Mouse (Mus musculus): Measurements from ENCODE around the gene Cpe. TPM values are rescaled to one million over a fixed set of nuclear protein-coding genes. Genes with fewer than 3 reads are reported as not detected.

The Cpe gene
- polyA plus RNA-seq, 2 experiments, result 1.2 to 2.2 TPM

- Histone ChIP-seq H3K4me1 (replicated peaks; ENCODE audit: control insufficient read depth in 2 of 2, insufficient read depth in 2 of 2, low read length in 1 of 2) (no peaks in the 10 kb centered on the region), H3K4me2 (ENCODE audit: low read depth) (no peak overlapping the region), H3K36me3 (replicated peaks; ENCODE audit: control insufficient read depth, insufficient read depth, low read depth) (no peaks in the 10 kb centered on the region), H3K9ac (replicated peaks) (no peak overlapping the region), H3K27ac (no peak overlapping the region), H3K4me3 (ENCODE audit: insufficient read depth in 1 of 2, low read depth in 2 of 2, low read length in 2 of 2) (no peak overlapping the region), H3K9me3 (ENCODE audit: control insufficient read depth, low read length) (no peaks in the 10 kb centered on the region), H3K27me3 (ENCODE audit: control insufficient read depth, insufficient read depth, low read length) (no peaks in the 10 kb centered on the region)
- no peak for ATAC-seq (ENCODE audit: insufficient read depth)
- TF ChIP-seq EP300 (IDR thresholded peaks at IDR 0.05; ENCODE audit: low read depth) (no peak), CTCF (IDR thresholded peaks at IDR 0.05; ENCODE audit: low read depth) (no peak)
- WGBS (ENCODE audit: insufficient replicate concordance), result 37% methylated on average over 7 of the region's 7 CpGs
- no peak for DNase-seq (ENCODE audit: low read depth in 3 of 3, low spot score in 3 of 3)
Measured at GRCm38 (mm10) chr8:64657517-64657916, 35.3 kb downstream of the Cpe start.

GRCm38 (mm10) chr8:64655887-64656286 lies 37.0 kb downstream of the Cpe start:
- Histone ChIP-seq H3K9me3 (ENCODE audit: control insufficient read depth, low read length) (no peaks in the 10 kb centered on the region), H3K4me2 (ENCODE audit: low read depth) (no peak overlapping the region), H3K9ac (replicated peaks) (no peak overlapping the region), H3K36me3 (replicated peaks; ENCODE audit: control insufficient read depth, insufficient read depth, low read depth) (no peaks in the 10 kb centered on the region), H3K4me1 (replicated peaks; ENCODE audit: control insufficient read depth in 2 of 2, insufficient read depth in 2 of 2, low read length in 1 of 2) (no peaks in the 10 kb centered on the region), H3K27ac (no peak overlapping the region), H3K27me3 (ENCODE audit: control insufficient read depth, insufficient read depth, low read length) (no peaks in the 10 kb centered on the region), H3K4me3 (ENCODE audit: insufficient read depth in 1 of 2, low read depth in 2 of 2, low read length in 2 of 2) (no peak overlapping the region)
- 67% methylated on average over 6 of the region's 6 CpGs for WGBS (ENCODE audit: insufficient replicate concordance)
- no peak for DNase-seq (ENCODE audit: low read depth in 3 of 3, low spot score in 3 of 3)
- ATAC-seq (ENCODE audit: insufficient read depth), result no peak
- TF ChIP-seq EP300 (IDR thresholded peaks at IDR 0.05; ENCODE audit: low read depth) (no peak), CTCF (IDR thresholded peaks at IDR 0.05; ENCODE audit: low read depth) (no peak)

GRCm38 (mm10) chr8:64655087-64655486 lies 37.8 kb downstream of the Cpe start:
- Histone ChIP-seq H3K4me2 (ENCODE audit: low read depth) (no peak overlapping the region), H3K36me3 (replicated peaks; ENCODE audit: control insufficient read depth, insufficient read depth, low read depth) (no peaks in the 10 kb centered on the region), H3K4me1 (replicated peaks; ENCODE audit: control insufficient read depth in 2 of 2, insufficient read depth in 2 of 2, low read length in 1 of 2) (no peaks in the 10 kb centered on the region), H3K4me3 (ENCODE audit: insufficient read depth in 1 of 2, low read depth in 2 of 2, low read length in 2 of 2) (no peak overlapping the region), H3K9me3 (ENCODE audit: control insufficient read depth, low read length) (no peaks in the 10 kb centered on the region), H3K9ac (replicated peaks) (no peak overlapping the region), H3K27ac (no peak overlapping the region), H3K27me3 (ENCODE audit: control insufficient read depth, insufficient read depth, low read length) (no peaks in the 10 kb centered on the region)
- TF ChIP-seq EP300 (IDR thresholded peaks at IDR 0.05; ENCODE audit: low read depth) (no peak), CTCF (IDR thresholded peaks at IDR 0.05; ENCODE audit: low read depth) (no peak)
- ATAC-seq (ENCODE audit: insufficient read depth), result no peak
- 51% methylated on average over 2 of the region's 2 CpGs for WGBS (ENCODE audit: insufficient replicate concordance)
- no peak for DNase-seq (ENCODE audit: low read depth in 3 of 3, low spot score in 3 of 3)

- no peak for TF ChIP-seq EP300 (IDR thresholded peaks at IDR 0.05; ENCODE audit: low read depth)
- no peak for TF ChIP-seq CTCF (IDR thresholded peaks at IDR 0.05; ENCODE audit: low read depth)
- ATAC-seq (ENCODE audit: insufficient read depth), result no peak
- H3K27me3 ChIP-seq (ENCODE audit: control insufficient read depth, insufficient read depth, low read length), result no peaks in the 10 kb centered on the region
- H3K4me2 ChIP-seq (ENCODE audit: low read depth), result no peak overlapping the region
- H3K4me3 ChIP-seq (ENCODE audit: insufficient read depth in 1 of 2, low read depth in 2 of 2, low read length in 2 of 2), result no peak overlapping the region
- H3K9me3 ChIP-seq (ENCODE audit: control insufficient read depth, low read length), result no peaks in the 10 kb centered on the region
- no peak overlapping the region for H3K9ac ChIP-seq (replicated peaks)
- no peaks in the 10 kb centered on the region for H3K36me3 ChIP-seq (replicated peaks; ENCODE audit: control insufficient read depth, insufficient read depth, low read depth)
- DNase-seq (ENCODE audit: low read depth in 3 of 3, low spot score in 3 of 3), result no peak
- no peaks in the 10 kb centered on the region for H3K4me1 ChIP-seq (replicated peaks; ENCODE audit: control insufficient read depth in 2 of 2, insufficient read depth in 2 of 2, low read length in 1 of 2)
- no peak overlapping the region for H3K27ac ChIP-seq
Measured at GRCm38 (mm10) chr8:64652285-64652684, 40.6 kb downstream of the Cpe start.

GRCm38 (mm10) chr8:64648063-64648462 lies 44.8 kb downstream of the Cpe start:
- Histone ChIP-seq H3K9me3 (ENCODE audit: control insufficient read depth, low read length) (no peaks in the 10 kb centered on the region), H3K9ac (replicated peaks) (no peak overlapping the region), H3K4me3 (ENCODE audit: insufficient read depth in 1 of 2, low read depth in 2 of 2, low read length in 2 of 2) (no peak overlapping the region), H3K27ac (no peak overlapping the region), H3K4me1 (replicated peaks; ENCODE audit: control insufficient read depth in 2 of 2, insufficient read depth in 2 of 2, low read length in 1 of 2) (no peaks in the 10 kb centered on the region), H3K4me2 (ENCODE audit: low read depth) (no peak overlapping the region), H3K36me3 (replicated peaks; ENCODE audit: control insufficient read depth, insufficient read depth, low read depth) (no peaks in the 10 kb centered on the region), H3K27me3 (ENCODE audit: control insufficient read depth, insufficient read depth, low read length) (no peaks in the 10 kb centered on the region)
- TF ChIP-seq CTCF (IDR thresholded peaks at IDR 0.05; ENCODE audit: low read depth) (no peak), EP300 (IDR thresholded peaks at IDR 0.05; ENCODE audit: low read depth) (no peak)
- DNase-seq (ENCODE audit: low read depth in 3 of 3, low spot score in 3 of 3) (no peak), ATAC-seq (ENCODE audit: insufficient read depth) (no peak)
- WGBS (ENCODE audit: insufficient replicate concordance), result 54% methylated on average over 4 of the region's 4 CpGs

Measured in liver, embryonic 14.5 days (tissue).